Mouse (Mus musculus): ENCODE measurements around the gene Blzf1. TPM values are rescaled to one million over a fixed set of nuclear protein-coding genes. Genes with fewer than 3 reads are reported as not detected.

Gene Blzf1
- total RNA-seq, 2 experiments from 2014 or later = 26.2 to 28.5 TPM

DNA sequence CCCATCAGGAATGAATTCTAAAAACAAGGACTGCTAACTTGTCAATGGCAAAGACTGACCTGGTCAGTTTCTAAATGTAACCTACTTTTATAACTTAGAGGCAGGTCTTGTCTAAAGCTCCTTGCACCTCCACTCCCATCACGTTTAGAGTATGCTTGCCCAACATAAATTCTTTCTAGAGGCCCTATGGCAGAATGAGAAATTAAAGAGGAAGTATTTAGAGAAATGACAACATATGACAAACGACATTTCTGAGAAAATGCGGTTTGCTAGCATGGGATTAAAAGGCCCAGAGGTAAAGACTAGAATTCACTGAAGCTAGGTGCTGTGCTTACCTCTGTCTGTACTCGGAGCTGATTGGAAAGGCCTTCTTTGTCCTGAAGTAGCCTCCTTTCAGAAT lies 5.3 kb downstream of the Blzf1 start:
- DNase-seq (ENCODE audit: low spot score in 2 of 2) = no peak
- intact Hi-C loops (cut with DNase I) = no loop called here

DNA sequence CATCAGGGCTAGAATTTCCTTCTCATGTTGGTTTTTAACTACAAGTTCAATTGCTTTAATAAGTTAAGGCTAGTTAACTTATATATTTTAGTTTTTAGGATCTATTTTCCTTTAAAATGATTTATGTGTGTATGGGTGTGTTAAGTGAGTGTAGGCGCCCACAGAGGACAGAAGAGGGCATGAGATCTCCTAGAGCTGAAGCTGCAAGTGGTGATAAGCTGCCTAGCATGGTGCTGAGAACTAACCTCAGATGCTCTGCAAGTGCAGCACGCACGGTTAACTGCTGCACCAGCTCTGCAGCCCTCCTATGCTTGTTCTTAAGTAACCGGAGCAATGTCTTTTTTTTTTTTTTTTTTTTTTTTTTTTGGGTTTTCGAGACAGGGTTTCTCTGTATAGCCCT lies 10.8 kb downstream of the Blzf1 start:
- no peak for DNase-seq (ENCODE audit: low spot score in 2 of 2)
- intact Hi-C loops (cut with DNase I) = no loop called here

- intact Hi-C loops (cut with DNase I) = loop anchor here (5.0 kb wide), 1 partner anchor 147 kb away; no protein-coding TSS in a partner anchor
Observed at GRCm38 (mm10) chr1:164294071-164294470, 13.2 kb downstream of the Blzf1 start.

GRCm38 (mm10) chr1:164292040-164292439 lies 15.2 kb downstream of the Blzf1 start:
- no peak for DNase-seq (ENCODE audit: low spot score in 2 of 2)
- intact Hi-C loops (cut with DNase I) = loop anchor here (5.0 kb wide), 1 partner anchor 145 kb away; no protein-coding TSS in a partner anchor

More at GRCm38 (mm10) chr1:164294071-164294470, 13.2 kb downstream of the Blzf1 start:
- DNase-seq (ENCODE audit: low spot score in 2 of 2) = no peak

- intact Hi-C loops (cut with DNase I) = no loop called here
- no peak for DNase-seq (ENCODE audit: low spot score in 2 of 2)
Observed at GRCm38 (mm10) chr1:164287406-164287805, 19.9 kb downstream of the Blzf1 start.

DNA sequence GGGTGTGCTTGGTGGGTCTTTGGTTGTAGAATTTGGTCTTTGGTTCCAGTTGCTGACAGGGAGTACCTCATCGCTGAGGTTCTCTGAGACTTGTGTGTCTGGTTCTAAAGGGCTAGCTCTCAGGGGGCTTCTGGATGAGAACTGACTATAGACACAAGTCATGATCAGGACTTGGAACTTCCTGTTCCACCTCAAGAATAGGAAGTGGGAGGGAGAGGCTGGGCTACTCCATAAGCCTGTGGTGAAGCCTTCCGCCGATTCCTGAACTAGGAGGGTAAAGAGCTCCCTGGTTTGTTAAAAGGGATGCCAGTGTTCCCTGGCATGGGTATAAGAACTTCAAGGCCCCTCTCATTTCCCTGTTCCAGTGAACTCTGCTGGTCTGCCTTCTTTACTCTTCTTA lies 23.3 kb downstream of the Blzf1 start:
- intact Hi-C loops (cut with DNase I) = no loop called here
- DNase-seq (ENCODE audit: low spot score in 2 of 2) = no peak

DNA sequence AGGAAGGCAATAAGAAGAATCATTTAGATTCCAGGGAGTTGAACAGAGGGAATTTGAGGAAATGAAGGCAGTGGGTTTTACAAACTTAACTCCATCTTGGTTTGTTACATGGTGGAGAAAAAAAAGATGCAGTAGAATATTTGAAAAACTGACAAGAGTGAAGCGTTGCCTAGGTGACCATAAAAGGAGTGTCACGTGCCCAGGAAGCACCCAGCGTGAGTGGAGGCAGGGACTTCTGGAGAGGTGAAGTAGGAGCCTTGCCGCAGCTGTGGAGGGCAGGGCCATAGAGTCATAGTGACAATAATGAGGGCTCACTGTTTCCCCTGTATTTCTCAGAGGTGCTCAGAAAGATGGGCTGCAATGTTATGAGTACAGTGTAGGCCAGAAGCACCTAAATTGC lies 28.0 kb downstream of the Blzf1 start:
- DNase-seq (ENCODE audit: low spot score in 2 of 2) = no peak
- intact Hi-C loops (cut with DNase I) = no loop called here

DNA sequence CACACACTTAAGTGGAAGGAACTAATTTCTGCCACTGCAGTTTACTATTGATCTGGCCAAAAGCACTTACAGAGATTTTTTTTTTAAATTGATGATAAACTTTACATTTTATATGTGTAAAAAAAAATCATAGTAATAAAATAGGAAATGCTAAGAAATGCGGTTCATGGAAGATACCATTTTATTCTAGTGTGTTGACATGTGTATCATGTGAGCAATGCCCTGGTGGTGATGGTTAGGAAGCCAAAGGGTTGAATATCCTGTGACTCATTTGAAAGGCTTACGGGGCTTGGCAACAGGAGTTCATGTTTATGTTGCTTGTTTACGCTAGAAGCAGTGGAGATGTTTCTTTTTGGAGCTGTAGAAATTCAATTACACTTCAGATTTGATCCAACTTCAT lies 30.7 kb downstream of the Blzf1 start:
- no peak for DNase-seq (ENCODE audit: low spot score in 2 of 2)
- intact Hi-C loops (cut with DNase I) = no loop called here

DNA sequence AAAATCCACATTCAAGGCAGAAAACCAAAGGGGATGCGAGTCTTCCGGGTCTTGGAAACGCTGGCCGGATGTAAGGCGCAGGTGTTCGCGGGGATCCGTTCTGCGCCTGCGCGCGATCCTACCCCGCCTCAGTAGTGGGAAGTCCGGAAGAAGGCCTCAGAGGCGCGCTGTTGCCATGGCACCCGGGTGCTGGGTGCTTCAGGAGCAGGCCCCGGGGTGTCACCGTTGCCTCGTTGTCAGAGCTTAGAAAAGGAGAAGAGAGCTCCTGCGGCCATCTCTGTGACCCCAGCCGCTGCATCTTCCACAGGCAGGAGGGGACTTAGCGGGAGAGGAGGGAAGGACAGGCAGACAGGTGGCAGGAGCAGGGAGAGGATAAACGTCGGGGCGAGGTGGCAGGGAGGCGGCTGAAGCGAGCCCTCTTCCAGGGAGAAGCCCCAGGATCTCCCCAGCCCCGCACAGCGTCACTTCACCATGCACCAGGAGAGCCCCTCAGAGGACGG lies 31.8 kb downstream of the Blzf1 start, which contains the start of gene Ccdc181:
TSS of gene Ccdc181 (plus strand) at position 131 of the 500 bp plus-strand sequence.
- intact Hi-C loops (cut with DNase I) = no loop called here
- peak; percentile 95 to 97 for DNase-seq (ENCODE audit: low spot score in 2 of 2)

DNA sequence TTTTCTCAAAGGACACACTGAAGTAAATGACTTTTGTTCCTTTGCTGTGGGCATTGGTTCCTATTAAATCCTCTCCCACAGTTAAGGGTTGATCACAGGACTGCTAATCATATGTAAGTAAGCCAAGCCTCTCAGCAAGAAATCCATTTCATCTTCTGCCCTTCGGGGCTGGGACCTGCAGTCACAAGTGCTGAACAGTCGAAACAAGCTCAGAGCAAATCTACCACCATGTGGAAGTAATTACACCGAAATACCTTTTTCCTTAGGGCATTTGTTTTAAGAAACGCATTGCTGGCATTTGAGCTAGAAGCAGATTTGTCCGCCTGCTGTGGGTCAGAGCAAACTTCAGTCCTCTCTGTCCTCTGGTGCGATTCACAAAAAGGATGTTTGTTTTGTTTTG lies 33.6 kb downstream of the Blzf1 start:
- intact Hi-C loops (cut with DNase I) = no loop called here

GRCm38 (mm10) chr1:164270941-164271340 lies 36.3 kb downstream of the Blzf1 start:
- DNase-seq (ENCODE audit: low spot score in 2 of 2) = no peak
- intact Hi-C loops (cut with DNase I) = no loop called here

More for the DNA sequence above, 33.6 kb downstream of the Blzf1 start:
- DNase-seq (ENCODE audit: low spot score in 2 of 2) = no peak

DNA sequence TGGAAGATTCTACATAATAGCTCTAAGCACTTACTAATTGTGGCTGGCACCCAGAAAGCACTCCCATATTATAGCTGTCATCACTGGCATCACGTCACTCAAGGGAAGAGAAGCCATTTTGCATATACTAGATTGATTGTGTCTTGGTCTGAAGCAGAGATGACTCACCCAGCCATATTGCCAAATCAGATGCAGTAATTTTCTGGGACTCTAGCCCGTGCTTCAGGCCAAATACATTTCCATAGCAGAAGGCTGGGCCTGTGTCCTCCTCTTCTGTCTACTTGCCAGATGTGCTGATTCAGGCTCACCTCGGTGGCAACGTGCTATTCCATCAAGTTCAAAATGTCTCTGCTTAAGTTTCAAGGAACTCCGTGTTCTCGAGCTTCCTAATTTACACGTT lies 45.7 kb downstream of the Blzf1 start:
- DNase-seq (ENCODE audit: low spot score in 2 of 2) = peak in 1 of 2 experiments; percentile 65
- intact Hi-C loops (cut with DNase I) = no loop called here

GRCm38 (mm10) chr1:164260171-164261028 lies 46.9 kb downstream of the Blzf1 start:
- no peak for DNase-seq (ENCODE audit: low spot score in 2 of 2)
- intact Hi-C loops (cut with DNase I) = no loop called here

- no peak for DNase-seq (ENCODE audit: low spot score in 2 of 2)
- intact Hi-C loops (cut with DNase I) = no loop called here
Observed at GRCm38 (mm10) chr1:164254836-164255235, 52.5 kb downstream of the Blzf1 start.

DNA sequence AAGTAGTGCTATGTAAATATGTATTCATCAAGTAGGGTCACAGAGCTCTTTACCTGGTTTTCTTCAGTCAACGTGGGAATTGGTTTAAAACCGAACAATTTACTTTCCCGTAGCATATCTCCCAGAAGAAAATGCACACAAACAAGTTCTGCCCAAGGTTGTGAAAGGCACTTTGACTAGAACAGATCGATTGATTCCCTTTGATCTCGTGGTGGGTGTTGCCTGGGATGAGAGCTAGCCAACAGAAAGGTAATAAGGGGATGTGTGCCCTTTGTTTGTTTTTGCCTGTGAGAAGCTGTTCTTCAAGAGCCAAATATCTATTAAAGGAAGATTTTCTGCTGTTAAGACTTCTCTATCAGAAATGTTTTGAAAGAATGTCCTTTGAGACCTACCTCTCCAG lies 54.7 kb downstream of the Blzf1 start:
- intact Hi-C loops (cut with DNase I) = no loop called here
- no peak for DNase-seq (ENCODE audit: low spot score in 2 of 2)

DNA sequence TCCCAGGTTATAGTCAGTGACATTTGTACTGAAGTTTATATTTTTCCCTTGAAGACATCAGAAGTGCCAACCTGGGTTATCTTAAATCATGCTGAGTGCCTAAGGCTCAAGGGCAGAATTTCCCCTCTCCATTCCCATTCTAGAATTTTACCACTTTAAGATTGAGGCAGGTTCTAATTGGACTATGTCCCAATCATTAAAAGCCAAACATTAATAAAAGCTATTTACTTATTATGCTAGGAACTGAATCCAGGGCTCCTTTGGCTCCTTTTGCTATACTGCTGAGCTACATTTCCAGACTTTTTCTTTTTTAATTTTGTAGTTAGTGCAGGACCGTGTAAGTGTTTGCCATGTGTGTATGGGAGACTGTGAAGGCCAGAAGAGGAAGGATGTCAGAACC lies 55.9 kb downstream of the Blzf1 start:
- no peak for DNase-seq (ENCODE audit: low spot score in 2 of 2)
- intact Hi-C loops (cut with DNase I) = no loop called here

- intact Hi-C loops (cut with DNase I) = no loop called here
- DNase-seq (ENCODE audit: low spot score in 2 of 2) = no peak
Observed at GRCm38 (mm10) chr1:164250391-164251150, 56.7 kb downstream of the Blzf1 start.

- intact Hi-C loops (cut with DNase I) = no loop called here
- no peak for DNase-seq (ENCODE audit: low spot score in 2 of 2)
Observed at GRCm38 (mm10) chr1:164249332-164249711, 58.0 kb downstream of the Blzf1 start.

DNA sequence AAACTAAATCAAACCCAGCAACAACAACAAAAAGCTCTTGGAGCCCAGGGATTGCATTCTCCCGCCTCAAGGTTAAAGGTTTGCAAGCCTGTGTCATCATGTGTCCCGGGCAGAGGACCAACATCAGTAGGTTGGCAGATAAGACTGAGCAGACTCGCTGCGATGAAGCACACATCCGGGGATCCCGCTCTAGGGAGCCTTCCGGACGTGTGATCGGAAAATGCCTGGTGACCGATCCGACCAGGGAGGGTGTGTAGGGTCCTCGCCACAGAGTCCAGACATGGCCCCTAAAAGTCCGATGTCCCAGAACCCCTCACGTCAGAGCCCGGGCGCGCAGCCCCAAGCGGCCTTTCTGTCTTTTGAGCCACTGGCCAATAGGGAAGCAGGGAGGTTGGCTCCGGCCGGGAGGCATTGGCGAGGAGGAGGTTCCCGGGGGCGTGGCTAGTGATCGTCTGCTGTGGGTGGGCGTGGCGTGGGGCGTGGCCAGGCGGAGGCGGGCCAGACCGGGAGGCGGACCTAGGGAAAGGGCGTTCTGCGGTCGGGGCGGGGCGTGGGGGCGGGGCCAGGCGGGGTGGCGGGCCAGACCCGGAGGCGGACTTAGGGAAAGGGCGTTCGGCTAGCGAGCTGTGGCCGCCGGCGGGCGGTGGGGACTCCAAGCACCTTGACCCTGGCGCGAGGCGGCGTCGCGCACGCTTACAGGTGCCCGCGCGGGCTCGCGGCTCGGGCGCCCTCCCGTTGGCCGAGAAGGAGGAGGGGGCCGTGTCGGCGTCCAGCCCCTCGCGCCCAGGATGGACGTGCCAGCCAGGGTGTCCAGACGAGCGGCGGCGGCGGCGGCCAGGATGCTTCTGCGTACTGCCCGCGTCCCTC lies 58.6 kb downstream of the Blzf1 start, which contains the start of gene Slc19a2:
TSS of gene Slc19a2 (plus strand) at position 582 of the 867 bp plus-strand sequence.
- DNase-seq (ENCODE audit: low spot score in 2 of 2) = peak; percentile 97 to 98

More for the DNA sequence above, 58.6 kb downstream of the Blzf1 start, which contains the start of gene Slc19a2:
- intact Hi-C loops (cut with DNase I) = no loop called here

Measured in left cerebral cortex, postnatal 25 days (tissue).